In genomic region chr3:75633635-75634034, GRCm38 (mm10) we compare ENCODE assay signal across 14 mouse cellular contexts.
DNase-seq lines count a peak whose midpoint lies in the region; ATAC-seq and TF ChIP-seq lines count a peak whose summit lies in the region.
"Had no signal": no experiment of that assay in that cellular context is flagged by ENCODE, and none has a peak within 500 bp of the region (broad histone marks: within the 10 kb centered on the region; RNA-seq: fewer than 3 reads in every experiment).

No protein-coding gene starts in this region.

- no peaks in the 10 kb centered on the region for H3K27me3 ChIP-seq in midbrain, postnatal 0 days (ENCODE audit: insufficient read depth, low read length)
- H3K27me3 ChIP-seq: heart, embryonic 15.5 days; liver, embryonic 15.5 days had no signal

- ATAC-seq in midbrain, postnatal 0 days (ENCODE audit: low FRiP score), result peak; percentile 69; the same call in 1 of the 2 replicates
- ATAC-seq in megakaryocyte-erythroid progenitor cell, adult 5-6 weeks (replicated peaks; ENCODE audit: low FRiP score, low TSS enrichment, poor library complexity, severe bottlenecking), result no peak
- ATAC-seq in inflammation-experienced regulatory T-cells, adult 6 months, result no peak

- no peaks in the 10 kb centered on the region for H3K9me3 ChIP-seq in midbrain, postnatal 0 days (ENCODE audit: low read length)
- H3K9me3 ChIP-seq: heart, embryonic 15.5 days; liver, embryonic 15.5 days had no signal

- no peak for TF ChIP-seq CTCF in midbrain, postnatal 0 days (IDR thresholded peaks at IDR 0.05)

- H3K36me3 ChIP-seq in midbrain, postnatal 0 days (ENCODE audit: insufficient read depth, low read length), result 0 out of 2 replicates have a peak, but pooled peaks cover 5% of the 10 kb centered on the region
- H3K36me3 ChIP-seq: heart, embryonic 15.5 days; liver, embryonic 15.5 days had no signal

- 45% methylated on average over 4 of the region's 4 CpGs for WGBS in midbrain, postnatal 0 days

- H3K4me1 ChIP-seq in midbrain, postnatal 0 days (ENCODE audit: insufficient read depth, low read length), result no peaks in the 10 kb centered on the region
- H3K4me1 ChIP-seq: heart, embryonic 15.5 days; liver, embryonic 15.5 days had no signal

- no peak overlapping the region for H3K27ac ChIP-seq in midbrain, postnatal 0 days (ENCODE audit: low read depth, low read length)
- H3K27ac ChIP-seq: heart, embryonic 15.5 days; liver, embryonic 15.5 days had no signal

- DNase-seq in A20 (ENCODE audit: low read depth, low spot score), result peak; percentile 69
- DNase-seq in B cell, adult 2 months, result peak; percentile 27 to 40
- peak; percentile 11 for DNase-seq in forelimb bud, embryonic 11.5 days (ENCODE audit: low read depth, low spot score)
- DNase-seq in midbrain, postnatal 0 days (ENCODE audit: low spot score), result peak; percentile 31
- no peak for DNase-seq in right cerebral cortex, adult 18-20 months
- DNase-seq: cerebellum, adult 9-10 months; gastrocnemius, postnatal 10 days; kidney, adult 18-20 months; lung, postnatal 36 days; right cerebral cortex, postnatal 4 days had no signal

- no peak overlapping the region for H3K9ac ChIP-seq in midbrain, postnatal 0 days (replicated peaks; ENCODE audit: low read length, poor library complexity, severe bottlenecking)
- H3K9ac ChIP-seq: heart, embryonic 15.5 days; liver, embryonic 15.5 days had no signal

- H3K4me2 ChIP-seq in midbrain, postnatal 0 days (ENCODE audit: low read depth, low read length, poor library complexity, severe bottlenecking), result no peak overlapping the region
- H3K4me2 ChIP-seq: heart, embryonic 15.5 days; liver, embryonic 15.5 days had no signal

- no peak overlapping the region for H3K4me3 ChIP-seq in midbrain, postnatal 0 days (ENCODE audit: low read depth, low read length)
- H3K4me3 ChIP-seq: heart, embryonic 15.5 days; liver, embryonic 15.5 days had no signal
